Mouse (Mus musculus): Measurements from ENCODE around the gene Rbbp4. TPM values are rescaled to one million over a fixed set of nuclear protein-coding genes. Genes with fewer than 3 reads are reported as not detected.

Gene Rbbp4
- polyA plus RNA-seq, 1 experiment from 2014 or later: 470 TPM

- peak overlapping the region; percentile 69 for H3K27ac ChIP-seq
- H3K4me3 ChIP-seq: no peak overlapping the region
- 12% methylated on average over 6 of the region's 6 CpGs for WGBS
- no peak for DNase-seq (ENCODE audit: low spot score)
- no peaks in the 10 kb centered on the region for H3K9me3 ChIP-seq
- H3K36me3 ChIP-seq: no peaks in the 10 kb centered on the region
- H3K4me1 ChIP-seq (replicated peaks): peaks cover 58% of the 10 kb centered on the region
- H3K27me3 ChIP-seq (ENCODE audit: insufficient read depth, poor library complexity, severe bottlenecking): no peaks in the 10 kb centered on the region
These were observed 74.5 kb downstream of the Rbbp4 start for GRCm38 (mm10) chr4:129260678-129261077.

GRCm38 (mm10) chr4:129259101-129259500 is 76.1 kb downstream of the Rbbp4 start:
- peak overlapping the region; percentile 41; the same call in 1 of the 2 replicates for H3K27ac ChIP-seq

More at GRCm38 (mm10) chr4:129259101-129259500, 76.1 kb downstream of the Rbbp4 start:
- 44% methylated on average over 4 of the region's 4 CpGs for WGBS
- Histone ChIP-seq H3K4me1 (replicated peaks) (peaks cover 55% of the 10 kb centered on the region), H3K36me3 (no peaks in the 10 kb centered on the region), H3K9me3 (no peaks in the 10 kb centered on the region), H3K27me3 (ENCODE audit: insufficient read depth, poor library complexity, severe bottlenecking) (0 out of 2 replicates have a peak, but pooled peaks cover 4% of the 10 kb centered on the region), H3K4me3 (no peak overlapping the region)
- DNase-seq (ENCODE audit: low spot score): no peak

Other genes starting within 250 kb of the Rbbp4 start
- 2.5 and 5.1 TPM in 2 replicates for gene Tmem54, start 229.8 kb downstream of the Rbbp4 start, polyA plus RNA-seq (2016; fragmentation: Nextera tagmentation; extraction: Ambion mirVana)
- 2.6 and 4.7 TPM in 2 replicates for gene Hpca, start 213.3 kb downstream of the Rbbp4 start, polyA plus RNA-seq (2016; fragmentation: Nextera tagmentation; extraction: Ambion mirVana)
- gene Fndc5, start 198.4 kb downstream of the Rbbp4 start, polyA plus RNA-seq (2016; fragmentation: Nextera tagmentation; extraction: Ambion mirVana): 0.72 and 1.8 TPM in 2 replicates
- gene S100pbp, start 145.6 kb downstream of the Rbbp4 start, polyA plus RNA-seq (2016; fragmentation: Nextera tagmentation; extraction: Ambion mirVana): 21.5 and 26.3 TPM in 2 replicates
- 104 and 109 TPM in 2 replicates for gene Yars, start 145.6 kb downstream of the Rbbp4 start, polyA plus RNA-seq (2016; fragmentation: Nextera tagmentation; extraction: Ambion mirVana)
- 3.0 and 3.7 TPM in 2 replicates for gene C77080, start 74.0 kb downstream of the Rbbp4 start, polyA plus RNA-seq (2016; fragmentation: Nextera tagmentation; extraction: Ambion mirVana)
- gene Sync, start 47.8 kb downstream of the Rbbp4 start, polyA plus RNA-seq (2016; fragmentation: Nextera tagmentation; extraction: Ambion mirVana): 0.37 and 0.63 TPM in 2 replicates
- gene Zbtb8os, start 325 bp upstream of the Rbbp4 start, polyA plus RNA-seq (2016; fragmentation: Nextera tagmentation; extraction: Ambion mirVana): 45.4 and 54.7 TPM in 2 replicates
- 7.7 and 11.8 TPM in 2 replicates for gene Zbtb8a, start 42.7 kb upstream of the Rbbp4 start, polyA plus RNA-seq (2016; fragmentation: Nextera tagmentation; extraction: Ambion mirVana)
- gene Zbtb8b, start 105.5 kb upstream of the Rbbp4 start, polyA plus RNA-seq (2016; fragmentation: Nextera tagmentation; extraction: Ambion mirVana): 1.8 and 2.1 TPM in 2 replicates
- 22.2 and 24.8 TPM in 2 replicates for gene Bsdc1, start 126.2 kb upstream of the Rbbp4 start, polyA plus RNA-seq (2016; fragmentation: Nextera tagmentation; extraction: Ambion mirVana)
- not detected in 2 replicates for gene Tssk3, start 155.7 kb upstream of the Rbbp4 start, polyA plus RNA-seq (2016; fragmentation: Nextera tagmentation; extraction: Ambion mirVana)
- 0.41 TPM in 1 of 2 replicates, not detected in the other for gene Fam229a, start 155.8 kb upstream of the Rbbp4 start, polyA plus RNA-seq (2016; fragmentation: Nextera tagmentation; extraction: Ambion mirVana)
- gene Marcksl1, start 178.2 kb upstream of the Rbbp4 start, polyA plus RNA-seq (2016; fragmentation: Nextera tagmentation; extraction: Ambion mirVana): 1,645 and 2,027 TPM in 2 replicates
- 241 and 286 TPM in 2 replicates for gene Hdac1, start 207.3 kb upstream of the Rbbp4 start, polyA plus RNA-seq (2016; fragmentation: Nextera tagmentation; extraction: Ambion mirVana)
- gene Lck, start 238.3 kb upstream of the Rbbp4 start, polyA plus RNA-seq (2016; fragmentation: Nextera tagmentation; extraction: Ambion mirVana): 6.5 and 6.6 TPM in 2 replicates
- 0.46 and 1.0 TPM in 2 replicates for gene Fam167b, start 243.2 kb upstream of the Rbbp4 start, polyA plus RNA-seq (2016; fragmentation: Nextera tagmentation; extraction: Ambion mirVana)

Data from hindbrain, embryonic 10.5 days (tissue).